Mouse (Mus musculus) spleen, postnatal 4 days (tissue): ENCODE results near the gene Lrrc72.

Source experiments
- DNase-seq, 2 experiments: peaks; one replicate each; pipeline ENCODE4 v3.0.0; 2022; ENCODE audit warnings: low spot score in 2 of 2

Lrrc72 gene

DNA sequence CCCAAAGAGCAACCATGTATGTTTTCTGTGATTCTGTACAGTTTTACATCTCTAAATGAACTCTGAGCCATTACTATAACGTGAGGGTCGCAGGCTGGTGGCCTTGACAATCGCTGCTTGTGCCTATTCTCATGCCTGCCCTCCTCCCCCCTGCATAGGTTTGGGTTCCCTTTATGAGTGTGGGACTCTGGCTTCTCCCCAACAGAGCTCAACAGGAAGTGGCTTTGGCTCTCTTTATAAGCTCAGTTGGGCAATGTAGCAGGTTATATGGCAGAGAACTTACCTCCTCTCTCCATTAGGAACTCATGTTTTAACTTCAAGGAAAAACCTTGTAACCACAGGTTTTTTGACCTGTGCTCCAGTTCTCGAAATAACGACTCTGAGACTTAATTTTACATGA is 62.9 kb downstream of the Lrrc72 start:
- no peak for DNase-seq

DNA sequence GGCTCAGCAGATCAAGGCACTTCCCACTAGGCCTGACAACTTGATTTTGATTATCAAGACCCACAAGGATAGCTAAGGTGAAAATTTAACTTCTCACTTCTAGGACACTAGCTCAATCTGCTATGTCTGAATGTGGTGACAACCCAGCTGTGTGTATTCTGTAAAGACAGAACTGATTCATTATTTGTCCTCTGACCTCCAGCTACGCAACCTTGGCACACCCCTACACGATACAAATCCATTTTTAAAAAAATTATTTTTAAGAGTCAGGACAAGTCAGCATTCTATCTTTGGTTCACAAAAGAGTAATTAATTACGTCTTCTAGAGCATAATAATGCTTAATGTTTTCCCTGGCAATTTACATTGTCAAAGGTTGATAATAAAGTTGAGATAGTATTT is 63.6 kb downstream of the Lrrc72 start:
- no peak for DNase-seq

DNA sequence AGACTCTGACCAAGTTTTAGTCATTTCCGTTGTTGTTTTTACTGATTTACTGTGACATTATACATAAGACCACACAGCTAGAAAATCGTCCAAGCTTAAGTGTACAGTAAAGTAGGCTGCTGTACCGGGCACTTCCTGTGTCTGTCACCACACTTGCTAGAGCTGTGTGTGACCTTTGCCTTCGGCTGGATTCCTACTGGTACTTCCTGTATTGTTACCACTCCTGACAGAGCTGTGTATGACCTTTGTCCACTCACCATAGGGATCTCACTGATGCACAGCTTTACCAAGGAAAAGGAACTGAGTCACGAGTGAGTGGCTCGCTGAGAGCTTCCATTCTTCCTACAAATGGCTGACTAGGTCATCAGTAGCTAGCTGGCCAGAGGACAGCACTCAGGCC is 66.1 kb downstream of the Lrrc72 start:
- DNase-seq, result no peak

DNA sequence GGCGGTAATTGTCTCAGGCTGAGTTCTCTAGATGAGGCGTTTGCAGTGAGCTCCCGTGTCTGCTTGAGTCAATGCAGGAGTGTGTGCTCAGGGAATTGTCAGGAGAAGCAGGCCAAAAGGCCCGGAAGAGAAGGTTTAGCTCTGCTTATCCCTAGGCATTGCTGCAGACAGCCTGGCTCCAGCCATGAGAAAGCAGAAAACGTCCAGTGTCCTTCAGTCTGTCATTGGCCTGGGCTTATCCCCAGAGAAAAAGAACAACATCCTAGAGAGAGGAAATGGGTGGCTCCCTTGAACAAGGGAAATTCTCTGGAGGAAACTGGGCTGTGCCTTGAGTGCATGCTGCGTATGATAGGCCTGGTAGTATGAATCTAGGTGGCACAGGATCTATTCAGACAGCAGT is 70.6 kb downstream of the Lrrc72 start:
- DNase-seq, result no peak

GRCm38 (mm10) chr12:36177227-36177626 is 76.0 kb downstream of the Lrrc72 start:
- no peak for DNase-seq

GRCm38 (mm10) chr12:36165299-36165698 is 87.9 kb downstream of the Lrrc72 start:
- no peak for DNase-seq

DNA sequence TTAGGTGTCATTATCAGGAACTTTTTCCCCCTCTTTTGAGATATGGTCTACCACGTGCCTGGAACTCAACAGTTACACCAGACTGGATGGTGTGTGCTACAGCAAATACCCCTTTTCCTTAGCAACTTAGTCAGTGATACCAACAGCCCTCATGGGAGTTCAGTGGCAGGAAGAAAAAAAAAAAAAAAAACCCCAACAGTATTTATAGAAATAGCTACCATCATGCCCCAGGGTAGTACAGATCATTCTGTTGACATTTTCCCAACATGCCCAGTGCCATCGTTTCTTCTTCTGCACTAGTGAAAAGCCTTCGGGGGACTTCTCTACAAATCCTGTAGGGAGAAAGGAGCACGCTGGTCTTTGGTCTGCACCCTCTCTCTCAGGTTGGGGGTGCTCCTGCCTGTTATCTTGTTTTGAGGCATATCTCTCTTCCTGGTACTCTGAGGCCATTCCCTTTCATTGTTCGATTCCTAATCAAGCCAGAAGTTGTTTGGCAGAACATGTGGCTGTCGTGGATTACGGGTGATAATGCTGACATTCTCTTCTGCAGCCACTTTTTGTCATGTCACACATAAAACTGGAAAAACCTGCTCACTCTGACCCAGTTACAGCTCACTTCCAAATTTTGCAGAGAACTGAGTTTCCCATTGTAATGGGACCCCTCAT is 88.9 kb downstream of the Lrrc72 start:
- DNase-seq, result no peak
